ENCODE assay signal across 15 mouse cellular contexts in genomic region chr17:35201128-35201527, GRCm38 (mm10). TPM values are rescaled to one million over a fixed set of nuclear protein-coding genes. Genes with fewer than 3 reads are reported as not detected.
A peak's percentile ranks its signal among the peaks of the same experiment; 100 is the strongest.
DNase-seq lines count a peak whose midpoint lies in the region; ATAC-seq and TF ChIP-seq lines count a peak whose summit lies in the region.
"Had no signal": no experiment of that assay in that cellular context is flagged by ENCODE, and none has a peak within 500 bp of the region (broad histone marks: within the 10 kb centered on the region; RNA-seq: fewer than 3 reads in every experiment).

No protein-coding gene starts in this region.

- H3K36me3 ChIP-seq in intestine, postnatal 0 days (ENCODE audit: control insufficient read depth, insufficient read depth): no peaks in the 10 kb centered on the region
- H3K36me3 ChIP-seq in splenic B cell, adult 2 months (ENCODE audit: control insufficient read depth, insufficient read depth, low read length, poor library complexity, severe bottlenecking): peaks cover 13% of the 10 kb centered on the region; the same call in 1 of the 2 replicates
- no peaks in the 10 kb centered on the region for H3K36me3 ChIP-seq in forebrain, postnatal 0 days (ENCODE audit: insufficient read depth)
- H3K36me3 ChIP-seq: embryonic facial prominence, embryonic 13.5 days; forebrain, embryonic 15.5 days; hindbrain, embryonic 15.5 days had no signal

- no peak for TF ChIP-seq CTCF in intestine, postnatal 0 days (IDR thresholded peaks at IDR 0.05; ENCODE audit: low read depth)
- TF ChIP-seq CTCF in forebrain, postnatal 0 days (IDR thresholded peaks at IDR 0.05; ENCODE audit: low read depth): no peak

- H3K9me3 ChIP-seq in intestine, postnatal 0 days (ENCODE audit: control insufficient read depth): no peaks in the 10 kb centered on the region
- H3K9me3 ChIP-seq in forebrain, postnatal 0 days (ENCODE audit: low read length): no peaks in the 10 kb centered on the region
- H3K9me3 ChIP-seq: embryonic facial prominence, embryonic 13.5 days; forebrain, embryonic 15.5 days; hindbrain, embryonic 15.5 days had no signal

- ATAC-seq in intestine, postnatal 0 days: no peak
- no peak for ATAC-seq in forebrain, postnatal 0 days
- ATAC-seq: forebrain, embryonic 15.5 days had no signal

- DNase-seq in heart, adult 11 months: peak; percentile 91
- DNase-seq in heart, postnatal 10 days: no peak
- DNase-seq in spleen, postnatal 36 days (ENCODE audit: low spot score in 2 of 2): peak; percentile 56 to 64
- no peak for DNase-seq in spleen, postnatal 14 days (ENCODE audit: low spot score in 2 of 2)
- peak; percentile 63 for DNase-seq in splenic B cell, adult 2 months (ENCODE audit: low read depth, low spot score)
- no peak for DNase-seq in forebrain, postnatal 0 days
- no peak for DNase-seq in right cerebral cortex, postnatal 10 days (ENCODE audit: low spot score in 2 of 2)
- DNase-seq: cerebellum, adult 18-20 months had no signal

- 61% methylated on average over 11 of the region's 11 CpGs for WGBS in intestine, postnatal 0 days
- 82% methylated on average over 11 of the region's 11 CpGs for WGBS in forebrain, postnatal 0 days

- no peak overlapping the region for H3K27ac ChIP-seq in intestine, postnatal 0 days (ENCODE audit: low read depth, low read length)
- no peak overlapping the region for H3K27ac ChIP-seq in forebrain, postnatal 0 days (ENCODE audit: low read depth, low read length)
- H3K27ac ChIP-seq: embryonic facial prominence, embryonic 13.5 days; forebrain, embryonic 15.5 days; hindbrain, embryonic 15.5 days; left cerebral cortex, adult 2 months had no signal

- H3K4me1 ChIP-seq in intestine, postnatal 0 days (replicated peaks; ENCODE audit: control insufficient read depth, insufficient read depth, low read length): no peaks in the 10 kb centered on the region
- 0 out of 2 replicates have a peak, but pooled peaks cover under 1% of the 10 kb centered on the region for H3K4me1 ChIP-seq in forebrain, postnatal 0 days (ENCODE audit: insufficient read depth)

- no peak overlapping the region for H3K9ac ChIP-seq in intestine, postnatal 0 days (ENCODE audit: low read depth, low read length)
- H3K9ac ChIP-seq in forebrain, postnatal 0 days: no peak overlapping the region
- H3K9ac ChIP-seq: embryonic facial prominence, embryonic 13.5 days; forebrain, embryonic 15.5 days; hindbrain, embryonic 15.5 days had no signal

- H3K4me2 ChIP-seq in intestine, postnatal 0 days (replicated peaks; ENCODE audit: low read depth): no peak overlapping the region
- H3K4me2 ChIP-seq in forebrain, postnatal 0 days (ENCODE audit: low read depth): no peak overlapping the region
- H3K4me2 ChIP-seq: embryonic facial prominence, embryonic 13.5 days; forebrain, embryonic 15.5 days; hindbrain, embryonic 15.5 days had no signal

- H3K27me3 ChIP-seq in intestine, postnatal 0 days (replicated peaks; ENCODE audit: control insufficient read depth, insufficient read depth, low read length): peaks cover 20% of the 10 kb centered on the region
- no peaks in the 10 kb centered on the region for H3K27me3 ChIP-seq in splenic B cell, adult 2 months (ENCODE audit: control insufficient read depth, insufficient read depth, low read length, poor library complexity, severe bottlenecking)
- peaks cover 5% of the 10 kb centered on the region for H3K27me3 ChIP-seq in forebrain, postnatal 0 days (ENCODE audit: insufficient read depth, low read length)

- 0 out of 2 replicates have a peak overlapping the region, but pooled peaks have one; percentile 9 for H3K4me3 ChIP-seq in intestine, postnatal 0 days (ENCODE audit: low read depth, low read length)
- no peak overlapping the region for H3K4me3 ChIP-seq in forebrain, postnatal 0 days (ENCODE audit: low read depth, low read length)
- H3K4me3 ChIP-seq: embryonic facial prominence, embryonic 13.5 days; forebrain, embryonic 15.5 days; hindbrain, embryonic 15.5 days; left cerebral cortex, adult 2 months had no signal

- intact Hi-C loops in heart, postnatal 10 days (cut with DNase I): loop anchor here (2.0 kb wide), 1 partner anchor 18 kb away; no protein-coding TSS in a partner anchor

RNA-seq across cellular contexts. Expression of gene Tnf, which starts 0.7 kb away (rescaled TPM):
- under 1 TPM; 0.72 to 0.87 TPM for total RNA-seq in heart, postnatal 10 days (2021)
- polyA plus RNA-seq in intestine, postnatal 0 days (2015; fragmentation: Nextera tagmentation; extraction: Ambion mirVana): 0.17 and 0.27 TPM in 2 replicates
- total RNA-seq in forebrain, postnatal 0 days (2014; rRNA removed): 0.71 TPM in 1 of 2 replicates, not detected in the other
- polyA plus RNA-seq in forebrain, postnatal 0 days (2015; fragmentation: Nextera tagmentation; extraction: Ambion mirVana): 0.09 TPM in 1 of 2 replicates, not detected in the other
- total RNA-seq: left cerebral cortex, adult 2 months had no signal
- polyA plus RNA-seq: C2C12; forebrain, embryonic 15.5 days; hindbrain, embryonic 15.5 days had no signal

RNA-seq across cellular contexts. Expression of gene Lta, which starts 4.0 kb away (rescaled TPM):
- under 1 TPM in 1 of 2 experiments, not detected in 1; 0.17 TPM for total RNA-seq in heart, postnatal 10 days (2021)
- 0.10 and 0.42 TPM in 2 replicates for polyA plus RNA-seq in intestine, postnatal 0 days (2015; fragmentation: Nextera tagmentation; extraction: Ambion mirVana)
- total RNA-seq in forebrain, postnatal 0 days (2014; rRNA removed): 0.38 TPM in 1 of 2 replicates, not detected in the other
- polyA plus RNA-seq in forebrain, postnatal 0 days (2015; fragmentation: Nextera tagmentation; extraction: Ambion mirVana): 0.50 and 0.80 TPM in 2 replicates

RNA-seq across cellular contexts. Expression of gene Ltb, which starts 6.9 kb away (rescaled TPM):
- total RNA-seq in heart, postnatal 10 days (2021): 1 to 10 TPM in 1 of 2 experiments, under 1 TPM in 1; 0.94 to 1.2 TPM
- polyA plus RNA-seq in intestine, postnatal 0 days (2015; fragmentation: Nextera tagmentation; extraction: Ambion mirVana): 1.7 and 2.4 TPM in 2 replicates
- total RNA-seq in forebrain, postnatal 0 days (2014; rRNA removed): 0.76 and 1.1 TPM in 2 replicates
- polyA plus RNA-seq in forebrain, postnatal 0 days (2015; fragmentation: Nextera tagmentation; extraction: Ambion mirVana): 0.64 and 1.1 TPM in 2 replicates
- polyA plus RNA-seq: C2C12 had no signal

RNA-seq across cellular contexts. Expression of gene Lst1, which starts 12.9 kb away (rescaled TPM):
- total RNA-seq in heart, postnatal 10 days (2021): 1 to 10 TPM; 2.8 to 4.5 TPM
- 11.3 and 12.9 TPM in 2 replicates for polyA plus RNA-seq in intestine, postnatal 0 days (2015; fragmentation: Nextera tagmentation; extraction: Ambion mirVana)
- 15.7 and 17.4 TPM in 2 replicates for total RNA-seq in forebrain, postnatal 0 days (2014; rRNA removed)
- 11.4 and 12.7 TPM in 2 replicates for polyA plus RNA-seq in forebrain, postnatal 0 days (2015; fragmentation: Nextera tagmentation; extraction: Ambion mirVana)

RNA-seq across cellular contexts. Expression of gene Gm16181, which starts 19.5 kb away (rescaled TPM):
- under 1 TPM in 1 of 2 experiments, not detected in 1; 0.84 TPM for total RNA-seq in heart, postnatal 10 days (2021)
- polyA plus RNA-seq in intestine, postnatal 0 days (2015; fragmentation: Nextera tagmentation; extraction: Ambion mirVana): 0.23 and 0.30 TPM in 2 replicates
- total RNA-seq in forebrain, postnatal 0 days (2014; rRNA removed): not detected in 2 replicates
- not detected in 2 replicates for polyA plus RNA-seq in forebrain, postnatal 0 days (2015; fragmentation: Nextera tagmentation; extraction: Ambion mirVana)
- total RNA-seq: adrenal gland, postnatal 25 days; left cerebral cortex, adult 2 months had no signal
- polyA plus RNA-seq: C2C12; embryonic facial prominence, embryonic 13.5 days had no signal

Comparison
In these comparisons a context has a peak if more than half of its experiments do, and no peak if none do; other contexts are left out.
1. DNase-seq: peak in heart, adult 11 months (single experiment), spleen, postnatal 36 days (2 of 2) and splenic B cell, adult 2 months (single experiment); none in heart, postnatal 10 days (0 of 2), spleen, postnatal 14 days (0 of 2), forebrain, postnatal 0 days (single experiment) and right cerebral cortex, postnatal 10 days (0 of 2).